Mouse (Mus musculus): ENCODE results near the gene Slc1a7. TPM values are rescaled to one million over a fixed set of nuclear protein-coding genes. Genes with fewer than 3 reads are reported as not detected.

Slc1a7 gene
- polyA plus RNA-seq, 1 experiment from 2014 or later = not detected

GRCm38 (mm10) chr4:107937338-107937737, 30.8 kb upstream of the Slc1a7 start:
- DNase-seq (no peak), ATAC-seq (ENCODE audit: low read depth) (no peak)
- Histone ChIP-seq H3K4me1 (replicated peaks) (peaks cover 6% of the 10 kb centered on the region; the same call in 1 of the 2 replicates), H3K27ac (no peak overlapping the region), H3K36me3 (no peaks in the 10 kb centered on the region), H3K9me3 (replicated peaks) (no peaks in the 10 kb centered on the region), H3K27me3 (no peaks in the 10 kb centered on the region), H3K4me3 (replicated peaks) (no peak overlapping the region), H3K4me2 (no peak overlapping the region), H3K9ac (no peak overlapping the region)
- WGBS (ENCODE audit: insufficient replicate concordance) = 24% methylated on average over 6 of the region's 6 CpGs

- ATAC-seq (ENCODE audit: low read depth) (no peak), DNase-seq (no peak)
- Histone ChIP-seq H3K27me3 (no peaks in the 10 kb centered on the region), H3K4me3 (replicated peaks) (no peak overlapping the region), H3K4me1 (replicated peaks) (peaks cover 3% of the 10 kb centered on the region; the same call in 1 of the 2 replicates), H3K9me3 (replicated peaks) (no peaks in the 10 kb centered on the region), H3K27ac (no peak overlapping the region), H3K4me2 (no peak overlapping the region), H3K36me3 (no peaks in the 10 kb centered on the region), H3K9ac (no peak overlapping the region)
- WGBS (ENCODE audit: insufficient replicate concordance) = 52% methylated on average over 2 of the region's 2 CpGs
Measured at GRCm38 (mm10) chr4:107938124-107938523, 30.0 kb upstream of the Slc1a7 start.

GRCm38 (mm10) chr4:107942741-107943140, 25.4 kb upstream of the Slc1a7 start:
- no peaks in the 10 kb centered on the region for H3K36me3 ChIP-seq
- no peaks in the 10 kb centered on the region for H3K9me3 ChIP-seq (replicated peaks)
- DNase-seq (no peak), ATAC-seq (ENCODE audit: low read depth) (no peak)
- H3K27ac ChIP-seq = no peak overlapping the region
- H3K9ac ChIP-seq = no peak overlapping the region
- H3K4me1 ChIP-seq (replicated peaks) = no peaks in the 10 kb centered on the region
- H3K4me3 ChIP-seq (replicated peaks) = no peak overlapping the region
- no peak overlapping the region for H3K4me2 ChIP-seq
- WGBS (ENCODE audit: insufficient replicate concordance) = 81% methylated on average over 7 of the region's 7 CpGs
- H3K27me3 ChIP-seq = no peaks in the 10 kb centered on the region

- Histone ChIP-seq H3K4me1 (replicated peaks) (no peaks in the 10 kb centered on the region), H3K27me3 (no peaks in the 10 kb centered on the region), H3K9ac (no peak overlapping the region), H3K36me3 (no peaks in the 10 kb centered on the region), H3K4me2 (no peak overlapping the region), H3K27ac (no peak overlapping the region), H3K9me3 (replicated peaks) (no peaks in the 10 kb centered on the region), H3K4me3 (replicated peaks) (no peak overlapping the region)
- no peak for ATAC-seq (ENCODE audit: low read depth)
- WGBS (ENCODE audit: insufficient replicate concordance) = 66% methylated on average over 2 of the region's 2 CpGs
- DNase-seq = no peak
Measured at GRCm38 (mm10) chr4:107944141-107944540, 24.0 kb upstream of the Slc1a7 start.

- ATAC-seq (ENCODE audit: low read depth) (no peak), DNase-seq (no peak)
- no peak overlapping the region for H3K9ac ChIP-seq
- no peaks in the 10 kb centered on the region for H3K4me1 ChIP-seq (replicated peaks)
- H3K9me3 ChIP-seq (replicated peaks) = no peaks in the 10 kb centered on the region
- no peaks in the 10 kb centered on the region for H3K27me3 ChIP-seq
- WGBS (ENCODE audit: insufficient replicate concordance) = 61% methylated on average over 4 of the region's 4 CpGs
- no peaks in the 10 kb centered on the region for H3K36me3 ChIP-seq
- no peak overlapping the region for H3K4me2 ChIP-seq
- no peak overlapping the region for H3K27ac ChIP-seq
- no peak overlapping the region for H3K4me3 ChIP-seq (replicated peaks)
Measured at GRCm38 (mm10) chr4:107949918-107950317, 18.2 kb upstream of the Slc1a7 start.

GRCm38 (mm10) chr4:107952845-107953244, 15.3 kb upstream of the Slc1a7 start:
- Histone ChIP-seq H3K4me2 (no peak overlapping the region), H3K27ac (no peak overlapping the region), H3K36me3 (no peaks in the 10 kb centered on the region), H3K4me3 (replicated peaks) (no peak overlapping the region), H3K4me1 (replicated peaks) (no peaks in the 10 kb centered on the region), H3K9me3 (replicated peaks) (no peaks in the 10 kb centered on the region), H3K27me3 (no peaks in the 10 kb centered on the region), H3K9ac (no peak overlapping the region)
- DNase-seq (no peak), ATAC-seq (ENCODE audit: low read depth) (no peak)

- Histone ChIP-seq H3K36me3 (no peaks in the 10 kb centered on the region), H3K4me2 (no peak overlapping the region), H3K4me1 (replicated peaks) (no peaks in the 10 kb centered on the region), H3K4me3 (replicated peaks) (no peak overlapping the region), H3K27ac (no peak overlapping the region), H3K27me3 (peaks cover 2% of the 10 kb centered on the region; the same call in 1 of the 2 replicates), H3K9ac (no peak overlapping the region), H3K9me3 (replicated peaks) (no peaks in the 10 kb centered on the region)
- 58% methylated on average over 5 of the region's 5 CpGs for WGBS (ENCODE audit: insufficient replicate concordance)
- ATAC-seq (ENCODE audit: low read depth) = no peak
- DNase-seq = no peak
Measured at GRCm38 (mm10) chr4:107955691-107956090, 12.4 kb upstream of the Slc1a7 start.

GRCm38 (mm10) chr4:107958487-107958886, 9.6 kb upstream of the Slc1a7 start:
- no peak for ATAC-seq (ENCODE audit: low read depth)
- 66% methylated on average over 7 of the region's 7 CpGs for WGBS (ENCODE audit: insufficient replicate concordance)
- Histone ChIP-seq H3K27me3 (peaks cover 5% of the 10 kb centered on the region; the same call in 1 of the 2 replicates), H3K36me3 (no peaks in the 10 kb centered on the region), H3K4me1 (replicated peaks) (no peaks in the 10 kb centered on the region), H3K4me2 (no peak overlapping the region), H3K4me3 (replicated peaks) (no peak overlapping the region), H3K9ac (no peak overlapping the region), H3K27ac (no peak overlapping the region), H3K9me3 (replicated peaks) (no peaks in the 10 kb centered on the region)
- DNase-seq = no peak

- Histone ChIP-seq H3K36me3 (no peaks in the 10 kb centered on the region), H3K9ac (no peak overlapping the region), H3K4me2 (no peak overlapping the region), H3K4me1 (replicated peaks) (no peaks in the 10 kb centered on the region), H3K27ac (no peak overlapping the region), H3K9me3 (replicated peaks) (no peaks in the 10 kb centered on the region), H3K4me3 (replicated peaks) (no peak overlapping the region), H3K27me3 (peaks cover 5% of the 10 kb centered on the region; the same call in 1 of the 2 replicates)
- 40% methylated on average over 11 of the region's 11 CpGs for WGBS (ENCODE audit: insufficient replicate concordance)
- DNase-seq (no peak), ATAC-seq (ENCODE audit: low read depth) (no peak)
Measured at GRCm38 (mm10) chr4:107962044-107962732, 5.9 kb upstream of the Slc1a7 start.

- Histone ChIP-seq H3K9ac (no peak overlapping the region), H3K27me3 (peaks cover 5% of the 10 kb centered on the region; the same call in 1 of the 2 replicates), H3K27ac (no peak overlapping the region), H3K36me3 (no peaks in the 10 kb centered on the region), H3K4me1 (replicated peaks) (no peaks in the 10 kb centered on the region), H3K9me3 (replicated peaks) (no peaks in the 10 kb centered on the region), H3K4me3 (replicated peaks) (no peak overlapping the region), H3K4me2 (no peak overlapping the region)
- 77% methylated on average over 2 of the region's 2 CpGs for WGBS (ENCODE audit: insufficient replicate concordance)
- no peak for ATAC-seq (ENCODE audit: low read depth)
- no peak for DNase-seq
Measured at GRCm38 (mm10) chr4:107962792-107963191, 5.3 kb upstream of the Slc1a7 start.

GRCm38 (mm10) chr4:107966416-107967109, 1.6 kb upstream of the Slc1a7 start:
- no peak for DNase-seq
- no peaks in the 10 kb centered on the region for H3K9me3 ChIP-seq (replicated peaks)
- ATAC-seq (ENCODE audit: low read depth) = no peak; the same call in 1 of the 2 replicates
- no peak overlapping the region for H3K4me3 ChIP-seq (replicated peaks)
- no peaks in the 10 kb centered on the region for H3K27me3 ChIP-seq
- no peaks in the 10 kb centered on the region for H3K36me3 ChIP-seq
- H3K9ac ChIP-seq = no peak overlapping the region
- 20% methylated on average over 5 of the region's 5 CpGs for WGBS (ENCODE audit: insufficient replicate concordance)
- H3K4me2 ChIP-seq = no peak overlapping the region
- no peak overlapping the region for H3K27ac ChIP-seq
- no peaks in the 10 kb centered on the region for H3K4me1 ChIP-seq (replicated peaks)

- Histone ChIP-seq H3K4me1 (replicated peaks) (no peaks in the 10 kb centered on the region), H3K27me3 (no peaks in the 10 kb centered on the region), H3K4me2 (no peak overlapping the region), H3K9ac (no peak overlapping the region), H3K4me3 (replicated peaks) (no peak overlapping the region), H3K36me3 (no peaks in the 10 kb centered on the region), H3K27ac (no peak overlapping the region), H3K9me3 (replicated peaks) (no peaks in the 10 kb centered on the region)
- ATAC-seq (ENCODE audit: low read depth) (no peak), DNase-seq (no peak)
Measured at GRCm38 (mm10) chr4:107969781-107970180, 1.6 kb downstream of the Slc1a7 start.

Data from liver, embryonic 13.5 days (tissue).